Mouse (Mus musculus) G1E (cell line): ENCODE measurements around the gene Plcb2. TPM values are rescaled to one million over a fixed set of nuclear protein-coding genes. Genes with fewer than 3 reads are reported as not detected.

Experiments used
- ATAC-seq: 2 replicates; pipeline ENCODE4 v1.8.0; 2016; ENCODE audit warnings: mild to moderate bottlenecking; ENCODE audit not compliant: insufficient number of reproducible peaks, poor library complexity, low FRiP score, severe bottlenecking; ENCODE audit errors: extremely low read depth
- DNase-seq: peaks from one replicate; pipeline ENCODE4 v3.0.0; 2012; ENCODE audit warnings: low spot score
- H3K27me3 ChIP-seq: 2 replicates; pipeline ENCODE4 v1.6.1; 2012; ENCODE audit warnings: mild to moderate bottlenecking, low read length, inconsistent platforms; ENCODE audit not compliant: insufficient read depth
- H3K36me3 ChIP-seq: replicated peaks from 2 replicates; pipeline ENCODE3; 2012; ENCODE audit warnings: mild to moderate bottlenecking, inconsistent platforms
- H3K4me1 ChIP-seq: 2 replicates; pipeline ENCODE4 v1.6.1; 2012; ENCODE audit warnings: low read depth, low read length, inconsistent platforms, mixed read lengths; ENCODE audit not compliant: insufficient read depth
- H3K4me3 ChIP-seq: 2 replicates; pipeline ENCODE4 v1.5.1; 2012; ENCODE audit warnings: low read depth, mild to moderate bottlenecking, inconsistent platforms, low read length, moderate library complexity, mixed read lengths
- H3K9me3 ChIP-seq: replicated peaks from 2 replicates; pipeline ENCODE4 v1.6.1; 2012; ENCODE audit warnings: inconsistent platforms
- CTCF ChIP-seq: IDR thresholded peaks from 2 replicates; pipeline ENCODE4 v1.5.1; 2012; ENCODE audit warnings: low read depth, low read length, inconsistent platforms, mixed read lengths
- GATA1 ChIP-seq: IDR thresholded peaks from 2 replicates; pipeline ENCODE4 v1.6.1; 2012; ENCODE audit warnings: borderline replicate concordance, low read length, inconsistent platforms, mixed read lengths
- GATA2 ChIP-seq: IDR thresholded peaks from 2 replicates; pipeline ENCODE4 v1.6.1; 2012; ENCODE audit warnings: low read depth, low read length, inconsistent platforms, borderline replicate concordance
- POLR2AphosphoS5 ChIP-seq: IDR thresholded peaks from 2 replicates; pipeline ENCODE4 v1.6.1; 2012; ENCODE audit warnings: low read depth, low read length, inconsistent platforms; ENCODE audit not compliant: insufficient replicate concordance
- TAL1 ChIP-seq: conservative IDR thresholded peaks from 2 replicates; pipeline ENCODE4 v1.6.1; 2012; ENCODE audit warnings: low read depth, low read length, inconsistent platforms, mixed read lengths
- polyA plus RNA-seq: library from polyadenylated mRNA; stranded (reverse); fragments of >175 nt; gene quantifications from 2 replicates; pipeline ENCODE4 v1.2.3, GENCODE M21; 2012
- total RNA-seq, 2 experiments: library from RNA; stranded (forward) in 1 of 2; stranded (reverse) in 1 of 2; fragments of 200-1000 nt in 1 of 2; fragments of >200 nt in 1 of 2; fragmentation: Nextera tagmentation in 1 of 2; gene quantifications; 2 replicates each; pipeline ENCODE4 v1.2.3; 2014 to 2017

Gene Plcb2
- total and polyA plus RNA-seq, 3 experiments, result 4.5 to 30.6 (median 8.5) TPM

DNA sequence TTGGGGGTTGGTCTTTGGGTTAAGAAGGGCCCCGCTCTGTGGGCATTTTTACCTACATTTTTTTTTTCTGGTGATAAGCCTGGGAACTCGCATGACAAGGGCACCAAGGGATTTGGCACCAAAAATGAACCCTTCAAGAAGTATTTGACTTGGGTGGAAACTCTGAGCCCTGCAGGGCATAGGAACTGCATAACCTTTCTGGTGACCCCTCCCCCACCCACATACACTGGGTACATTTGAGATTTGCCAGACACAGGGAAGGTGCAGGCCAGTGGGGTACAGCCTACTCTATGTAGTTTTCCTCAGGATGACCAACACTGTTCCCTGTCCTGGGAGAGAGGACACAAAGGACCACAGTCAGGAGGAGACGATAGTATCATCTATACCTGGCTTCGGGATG, 62.6 kb downstream of the Plcb2 start:
- H3K36me3 ChIP-seq, result peaks cover 52% of the 10 kb centered on the region
- peaks cover 78% of the 10 kb centered on the region for H3K4me1 ChIP-seq
- no peaks in the 10 kb centered on the region for H3K27me3 ChIP-seq
- H3K9me3 ChIP-seq, result no peaks in the 10 kb centered on the region
- no peak for TF ChIP-seq TAL1
- no peak for TF ChIP-seq CTCF
- no peak for TF ChIP-seq POLR2AphosphoS5
- no peak for TF ChIP-seq GATA2
- no peak for TF ChIP-seq GATA1
- no peak overlapping the region for H3K4me3 ChIP-seq
- ATAC-seq (no peak), DNase-seq (no peak)

DNA sequence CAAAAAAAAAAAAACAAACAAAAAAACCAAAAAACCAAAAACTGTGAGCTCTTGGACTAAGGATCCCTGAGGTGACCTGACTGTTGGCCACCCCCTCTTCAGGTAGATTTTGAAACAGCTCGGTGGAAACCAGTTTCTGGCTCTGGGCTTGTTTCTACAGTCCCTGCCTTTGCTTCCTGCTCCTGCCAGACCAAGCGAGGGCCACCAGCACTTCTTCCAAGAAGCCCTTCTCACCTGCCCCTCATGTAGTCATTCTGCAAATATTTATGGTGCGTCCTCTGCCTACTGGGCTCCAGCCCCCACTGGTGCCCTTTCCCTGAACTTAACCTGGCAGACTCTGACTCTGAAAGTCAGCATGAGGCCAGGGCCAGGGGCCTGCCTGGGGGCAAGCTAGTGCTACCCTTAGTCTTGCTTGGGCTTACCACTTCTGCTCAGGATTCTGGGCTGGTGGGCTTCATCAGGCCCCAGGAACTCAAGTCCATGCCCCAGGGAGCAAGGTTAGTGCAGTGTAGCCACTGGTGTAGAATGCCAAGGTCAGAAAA, 63.2 kb downstream of the Plcb2 start:
- ATAC-seq (no peak), DNase-seq (no peak)
- H3K27me3 ChIP-seq, result no peaks in the 10 kb centered on the region
- H3K4me1 ChIP-seq, result peaks cover 81% of the 10 kb centered on the region
- H3K9me3 ChIP-seq, result no peaks in the 10 kb centered on the region
- peak overlapping the region; percentile 75; the same call in 1 of the 2 replicates for H3K4me3 ChIP-seq
- H3K36me3 ChIP-seq, result peaks cover 49% of the 10 kb centered on the region
- TF ChIP-seq TAL1, result no peak
- no peak for TF ChIP-seq GATA1
- TF ChIP-seq CTCF, result no peak
- TF ChIP-seq GATA2, result no peak
- no peak for TF ChIP-seq POLR2AphosphoS5

DNA sequence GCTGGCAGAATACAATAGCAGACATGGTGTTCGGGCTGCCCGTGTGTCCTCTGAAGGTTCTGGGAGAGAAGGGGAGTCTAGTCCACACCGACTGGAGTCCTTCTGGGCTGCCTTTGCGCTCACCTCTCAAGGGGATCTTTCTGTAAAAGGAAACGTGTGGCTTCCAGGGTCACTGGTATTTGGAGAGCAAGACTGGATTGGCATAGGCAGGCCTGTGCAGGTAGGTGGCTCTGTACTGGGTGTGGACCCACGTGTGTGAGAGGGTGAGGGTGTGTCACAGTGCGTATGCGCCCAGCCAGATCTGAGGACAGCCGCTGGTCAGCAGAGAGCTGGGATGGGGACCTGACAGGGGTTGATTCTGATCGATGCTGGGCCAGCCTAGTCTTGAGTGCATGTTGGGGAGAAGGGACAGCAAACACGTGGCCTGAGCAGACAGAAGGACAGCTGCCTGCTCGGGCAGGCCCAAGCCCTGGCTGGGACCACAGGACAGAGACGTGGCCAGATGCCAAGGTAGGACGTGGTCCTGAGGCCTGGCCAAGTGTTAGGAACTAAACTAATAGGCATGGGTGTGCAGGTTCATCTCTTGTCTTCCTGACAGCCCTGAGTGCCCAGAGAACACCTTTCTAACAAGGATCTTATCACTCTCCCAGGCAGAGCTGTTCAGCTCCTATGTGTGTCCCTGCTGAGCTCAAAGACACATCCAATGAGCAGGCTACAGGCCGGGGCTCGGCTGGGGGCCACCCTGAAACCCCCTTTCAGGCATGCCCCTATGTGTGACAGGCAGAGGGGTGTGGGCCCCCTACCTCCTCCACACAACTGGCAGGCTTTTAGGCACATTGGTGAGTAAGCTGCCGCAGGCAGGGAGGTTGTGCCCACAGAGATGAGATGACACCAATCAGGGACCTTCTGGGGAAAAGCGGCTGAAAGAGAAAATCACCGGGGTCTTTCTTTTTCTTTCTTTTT, 64.2 kb downstream of the Plcb2 start:
- Histone ChIP-seq H3K27me3 (no peaks in the 10 kb centered on the region), H3K9me3 (no peaks in the 10 kb centered on the region), H3K36me3 (peaks cover 40% of the 10 kb centered on the region), H3K4me1 (peaks cover 83% of the 10 kb centered on the region), H3K4me3 (peak overlapping the region; percentile 75)
- no peak for ATAC-seq
- TF ChIP-seq CTCF (no peak), TAL1 (no peak), GATA1 (no peak), GATA2 (no peak), POLR2AphosphoS5 (no peak)
- DNase-seq, result peak; percentile 18

DNA sequence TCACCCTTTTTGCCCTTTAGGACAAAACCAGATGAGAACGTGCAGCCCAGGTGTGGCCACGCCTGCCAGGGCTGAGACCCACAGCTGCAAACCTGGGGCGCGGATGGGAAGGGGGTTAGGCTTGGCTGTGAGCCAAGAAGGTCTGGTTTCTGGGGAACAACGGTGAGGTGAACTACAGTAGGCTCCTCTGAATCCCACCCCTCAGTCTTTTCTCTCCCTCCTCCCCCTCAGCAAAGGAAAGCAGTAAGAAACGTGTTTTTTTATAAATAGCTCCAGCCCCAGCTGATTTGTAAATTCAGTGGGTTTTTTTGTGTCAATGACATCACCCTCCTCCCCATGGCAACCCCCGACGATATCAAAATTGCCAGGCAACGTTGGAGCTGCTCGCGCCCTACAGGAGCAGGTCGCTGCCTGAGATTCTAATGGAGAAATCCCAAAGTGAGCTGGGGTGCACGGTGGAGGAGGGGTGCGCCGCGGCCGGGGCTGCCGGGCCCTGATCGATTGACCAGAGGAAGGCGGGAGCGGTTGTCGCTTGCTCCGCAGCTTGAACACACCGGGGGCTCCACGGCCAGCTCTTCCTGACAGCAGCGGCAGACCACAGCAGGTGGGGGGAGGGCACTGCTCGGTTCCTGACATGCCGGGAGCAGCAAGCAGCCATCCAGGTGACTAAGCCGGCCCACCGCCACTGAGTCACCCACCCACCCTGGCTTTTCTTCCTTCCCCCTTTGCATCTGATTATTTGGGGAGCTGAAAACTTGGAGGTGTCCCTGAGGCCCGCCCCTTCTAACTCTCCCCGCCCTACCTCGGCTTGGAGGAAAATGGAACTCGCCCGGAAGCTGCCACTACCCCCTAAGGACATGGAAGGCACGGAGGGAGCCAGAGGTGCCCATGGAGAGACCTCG, 65.1 kb downstream of the Plcb2 start, which contains the start of gene Pak6:
Gene Pak6 (plus strand): TSS at position 402 of the 902 bp plus-strand sequence.
- TF ChIP-seq TAL1, result no peak
- TF ChIP-seq GATA2, result no peak
- TF ChIP-seq GATA1, result no peak
- no peak for TF ChIP-seq CTCF
- no peak for TF ChIP-seq POLR2AphosphoS5
- Histone ChIP-seq H3K36me3 (peaks cover 33% of the 10 kb centered on the region), H3K4me1 (peaks cover 91% of the 10 kb centered on the region), H3K9me3 (no peaks in the 10 kb centered on the region), H3K27me3 (no peaks in the 10 kb centered on the region), H3K4me3 (peak within 1 kb of the TSS; percentile 75)
- peak; percentile 71 for DNase-seq
- no peak for ATAC-seq

DNA sequence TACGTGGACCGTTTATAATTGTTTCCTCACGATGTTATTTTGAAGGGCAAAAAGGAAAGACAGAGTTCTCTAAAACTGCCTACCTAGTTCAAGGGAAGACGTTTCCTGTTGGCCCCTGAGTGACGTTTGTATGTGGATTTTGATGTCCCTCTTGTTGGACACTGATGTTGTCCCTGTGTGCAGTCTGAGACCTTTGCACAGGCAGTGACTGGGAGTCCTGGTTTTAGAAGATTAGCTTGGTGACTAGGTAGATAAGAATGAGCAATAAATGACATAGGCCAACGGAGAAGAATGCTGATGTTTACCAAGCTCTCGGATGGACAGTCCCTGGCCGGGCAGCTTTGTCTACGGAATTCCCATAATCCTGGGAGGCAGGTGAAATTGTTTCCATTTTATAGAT, 66.3 kb downstream of the Plcb2 start:
- DNase-seq, result no peak
- H3K9me3 ChIP-seq, result no peaks in the 10 kb centered on the region
- H3K4me1 ChIP-seq, result peaks cover 97% of the 10 kb centered on the region
- no peak overlapping the region; the same call in 1 of the 2 replicates for H3K4me3 ChIP-seq
- TF ChIP-seq CTCF (no peak), TAL1 (peak; percentile 49)
- ATAC-seq, result no peak
- H3K27me3 ChIP-seq, result no peaks in the 10 kb centered on the region
- peaks cover 20% of the 10 kb centered on the region for H3K36me3 ChIP-seq

DNA sequence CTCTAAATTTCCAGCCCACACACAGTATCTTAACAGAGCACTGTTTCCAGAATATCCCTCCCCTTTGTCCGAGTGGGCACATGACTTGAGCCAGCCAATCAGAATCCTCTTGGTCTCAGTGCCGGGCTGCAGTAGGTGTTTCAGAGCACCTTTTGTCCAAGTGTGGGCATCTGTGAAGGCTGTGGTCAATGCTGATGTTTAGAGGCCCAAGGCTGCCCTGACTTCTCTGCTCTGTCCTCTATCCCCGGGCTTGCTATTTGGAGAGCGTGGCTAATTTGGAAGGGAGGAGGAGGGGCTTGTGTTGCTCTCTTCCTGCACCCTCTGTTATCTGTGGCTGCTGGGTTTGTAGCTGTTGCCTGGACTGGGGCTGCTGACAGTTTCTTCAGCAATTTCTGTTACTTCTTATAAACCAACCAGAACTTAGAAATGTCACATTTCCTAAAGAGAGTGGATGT, 68.2 kb downstream of the Plcb2 start:
- H3K36me3 ChIP-seq, result peaks cover 1% of the 10 kb centered on the region
- H3K4me1 ChIP-seq, result peaks cover 90% of the 10 kb centered on the region
- H3K9me3 ChIP-seq, result no peaks in the 10 kb centered on the region
- peak overlapping the region; percentile 66 for H3K4me3 ChIP-seq
- ATAC-seq, result peak; percentile 35
- DNase-seq, result peak; percentile 83
- TF ChIP-seq TAL1 (no peak), GATA1 (no peak), CTCF (no peak), GATA2 (no peak), POLR2AphosphoS5 (no peak)
- H3K27me3 ChIP-seq, result no peaks in the 10 kb centered on the region
